Mouse (Mus musculus): ENCODE results near the gene Olfml1. TPM values are rescaled to one million over a fixed set of nuclear protein-coding genes. Genes with fewer than 3 reads are reported as not detected.

Gene Olfml1
- polyA plus RNA-seq, 1 experiment from 2014 or later: 1.4 TPM

DNA sequence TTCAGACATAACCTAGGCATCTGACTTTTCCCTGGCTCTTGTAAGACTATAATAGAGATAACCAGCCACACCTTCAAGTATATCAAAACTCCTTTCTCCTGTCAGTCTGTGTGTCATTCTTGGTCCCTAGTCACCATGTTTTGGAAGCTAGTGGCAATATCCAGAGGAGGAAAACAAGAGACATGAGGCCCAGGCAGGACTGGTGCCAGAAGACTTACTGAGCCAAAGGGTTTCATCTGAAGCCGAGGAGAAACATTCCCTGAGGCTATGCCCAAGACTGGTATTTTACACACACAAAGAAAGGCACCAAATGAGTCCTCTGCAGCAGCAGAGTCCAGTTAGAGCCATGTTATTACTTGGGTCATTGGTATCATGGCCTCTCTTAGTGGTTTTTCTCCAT lies 22.2 kb upstream of the Olfml1 start:
- WGBS: 66% methylated on average over 1 of the region's 1 CpGs
- no peaks in the 10 kb centered on the region for H3K4me1 ChIP-seq (ENCODE audit: control insufficient read depth, insufficient read depth, low read length)
- no peaks in the 10 kb centered on the region for H3K36me3 ChIP-seq (ENCODE audit: control insufficient read depth, insufficient read depth, low read length)
- H3K9me3 ChIP-seq (ENCODE audit: control insufficient read depth, low read length): no peaks in the 10 kb centered on the region
- ATAC-seq (ENCODE audit: low FRiP score, low TSS enrichment): no peak
- H3K27me3 ChIP-seq (ENCODE audit: control insufficient read depth, insufficient read depth, low read length): no peaks in the 10 kb centered on the region
- H3K9ac ChIP-seq (replicated peaks; ENCODE audit: low read length): no peak overlapping the region
- H3K4me2 ChIP-seq (ENCODE audit: low read length): no peak overlapping the region
- no peak for DNase-seq
- H3K27ac ChIP-seq (replicated peaks; ENCODE audit: low read depth, low read length): no peak overlapping the region
- no peak overlapping the region for H3K4me3 ChIP-seq (replicated peaks; ENCODE audit: low read depth, low read length)

DNA sequence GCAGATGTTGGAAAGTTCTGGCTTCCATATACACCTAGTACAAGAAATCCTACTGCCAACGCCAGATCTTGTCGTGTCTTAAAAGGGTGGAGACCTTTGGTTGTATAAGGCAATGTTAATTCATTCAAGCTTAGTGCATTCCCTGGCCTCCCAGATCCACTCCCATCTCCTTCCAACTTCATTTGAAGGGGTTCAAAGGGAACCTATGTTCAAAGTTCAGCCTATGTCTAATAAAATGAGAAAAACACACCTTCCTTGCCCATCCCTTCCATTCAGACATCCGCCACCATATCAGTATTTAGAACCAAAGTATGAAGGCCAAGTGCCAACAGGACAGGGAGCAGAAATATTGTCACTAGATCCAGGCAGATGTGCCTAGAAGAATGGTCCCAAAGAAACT lies 19.4 kb upstream of the Olfml1 start:
- H3K4me3 ChIP-seq (replicated peaks; ENCODE audit: low read depth, low read length): no peak overlapping the region
- DNase-seq: no peak
- no peaks in the 10 kb centered on the region for H3K9me3 ChIP-seq (ENCODE audit: control insufficient read depth, low read length)
- no peaks in the 10 kb centered on the region for H3K36me3 ChIP-seq (ENCODE audit: control insufficient read depth, insufficient read depth, low read length)
- no peak for ATAC-seq (ENCODE audit: low FRiP score, low TSS enrichment)
- WGBS: 93% methylated on average over 3 of the region's 3 CpGs
- no peaks in the 10 kb centered on the region for H3K27me3 ChIP-seq (ENCODE audit: control insufficient read depth, insufficient read depth, low read length)
- no peak overlapping the region for H3K27ac ChIP-seq (replicated peaks; ENCODE audit: low read depth, low read length)
- H3K4me2 ChIP-seq (ENCODE audit: low read length): no peak overlapping the region
- H3K9ac ChIP-seq (replicated peaks; ENCODE audit: low read length): no peak overlapping the region
- no peaks in the 10 kb centered on the region for H3K4me1 ChIP-seq (ENCODE audit: control insufficient read depth, insufficient read depth, low read length)

DNA sequence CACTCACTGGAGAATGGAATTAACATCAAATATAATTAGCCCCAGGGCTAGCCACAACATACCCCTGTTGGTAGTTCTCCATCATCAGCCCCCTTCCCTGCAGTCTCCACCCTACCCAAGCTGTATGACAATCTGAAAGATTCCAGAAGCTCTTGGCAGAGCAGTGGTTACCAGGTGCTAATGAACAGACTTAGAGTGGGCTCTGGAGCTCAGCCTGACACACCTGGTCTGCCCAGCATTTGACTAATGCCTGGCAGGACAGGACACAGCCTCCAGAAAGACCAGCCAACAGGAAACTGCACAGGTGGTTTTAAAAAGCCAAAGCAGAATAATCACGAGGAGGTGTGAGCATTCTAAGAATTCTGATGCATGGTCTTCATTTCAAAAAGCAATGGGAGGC lies 13.8 kb upstream of the Olfml1 start:
- H3K4me1 ChIP-seq (ENCODE audit: control insufficient read depth, insufficient read depth, low read length): no peaks in the 10 kb centered on the region
- H3K9me3 ChIP-seq (ENCODE audit: control insufficient read depth, low read length): 0 out of 2 replicates have a peak, but pooled peaks cover 2% of the 10 kb centered on the region
- no peak for DNase-seq
- no peaks in the 10 kb centered on the region for H3K27me3 ChIP-seq (ENCODE audit: control insufficient read depth, insufficient read depth, low read length)
- no peak overlapping the region for H3K9ac ChIP-seq (replicated peaks; ENCODE audit: low read length)
- no peak for ATAC-seq (ENCODE audit: low FRiP score, low TSS enrichment)
- no peak overlapping the region for H3K27ac ChIP-seq (replicated peaks; ENCODE audit: low read depth, low read length)
- no peak overlapping the region for H3K4me2 ChIP-seq (ENCODE audit: low read length)
- no peak overlapping the region for H3K4me3 ChIP-seq (replicated peaks; ENCODE audit: low read depth, low read length)
- no peaks in the 10 kb centered on the region for H3K36me3 ChIP-seq (ENCODE audit: control insufficient read depth, insufficient read depth, low read length)
- 78% methylated on average over 1 of the region's 1 CpGs for WGBS

DNA sequence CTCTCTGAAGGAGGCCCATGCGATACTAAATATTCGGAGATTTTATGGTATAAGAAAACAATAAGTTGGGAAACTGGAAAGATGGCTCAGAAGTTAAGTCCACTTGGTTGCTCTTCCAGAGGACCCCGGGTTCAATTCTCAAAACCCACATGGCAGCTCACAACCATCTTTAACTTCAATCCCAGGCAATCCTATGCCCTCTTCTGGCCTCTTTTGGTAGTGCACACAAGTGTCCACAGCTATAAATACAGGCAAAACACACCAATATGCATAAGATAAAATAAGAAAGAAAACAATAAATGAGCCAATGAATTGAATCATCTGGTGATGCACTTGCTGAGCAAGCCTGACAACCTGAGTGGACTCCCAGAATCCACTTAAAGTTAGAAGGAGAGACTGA lies 11.3 kb upstream of the Olfml1 start:
- 0 out of 2 replicates have a peak, but pooled peaks cover 2% of the 10 kb centered on the region for H3K9me3 ChIP-seq (ENCODE audit: control insufficient read depth, low read length)
- H3K27ac ChIP-seq (replicated peaks; ENCODE audit: low read depth, low read length): no peak overlapping the region
- no peaks in the 10 kb centered on the region for H3K36me3 ChIP-seq (ENCODE audit: control insufficient read depth, insufficient read depth, low read length)
- H3K9ac ChIP-seq (replicated peaks; ENCODE audit: low read length): no peak overlapping the region
- WGBS: 84% methylated on average over 3 of the region's 3 CpGs
- no peak for DNase-seq
- ATAC-seq (ENCODE audit: low FRiP score, low TSS enrichment): no peak
- no peak overlapping the region for H3K4me3 ChIP-seq (replicated peaks; ENCODE audit: low read depth, low read length)
- no peaks in the 10 kb centered on the region for H3K27me3 ChIP-seq (ENCODE audit: control insufficient read depth, insufficient read depth, low read length)
- H3K4me2 ChIP-seq (ENCODE audit: low read length): no peak overlapping the region
- no peaks in the 10 kb centered on the region for H3K4me1 ChIP-seq (ENCODE audit: control insufficient read depth, insufficient read depth, low read length)

DNA sequence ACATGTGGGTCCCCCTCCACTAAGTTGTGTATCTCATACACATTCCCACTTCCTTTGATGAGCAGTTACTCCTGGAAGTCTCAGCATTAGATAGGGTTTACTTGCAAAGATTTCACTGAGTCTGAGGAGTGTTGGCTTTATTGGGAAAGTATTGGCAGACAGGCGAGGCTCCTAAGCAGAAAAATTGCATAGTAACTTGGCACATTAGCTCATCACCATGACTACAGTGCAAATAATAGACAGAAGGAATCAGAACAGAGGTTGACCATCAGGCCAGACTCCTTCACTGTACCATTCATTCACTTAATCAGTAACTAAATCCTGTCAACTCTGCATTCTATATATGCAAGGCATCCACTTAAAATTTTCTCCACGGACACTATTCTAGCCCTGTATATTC lies 6.6 kb upstream of the Olfml1 start:
- DNase-seq: no peak
- Histone ChIP-seq H3K36me3 (ENCODE audit: control insufficient read depth, insufficient read depth, low read length) (no peaks in the 10 kb centered on the region), H3K9ac (replicated peaks; ENCODE audit: low read length) (no peak overlapping the region), H3K27me3 (ENCODE audit: control insufficient read depth, insufficient read depth, low read length) (no peaks in the 10 kb centered on the region), H3K4me1 (ENCODE audit: control insufficient read depth, insufficient read depth, low read length) (no peaks in the 10 kb centered on the region), H3K4me2 (ENCODE audit: low read length) (no peak overlapping the region), H3K27ac (replicated peaks; ENCODE audit: low read depth, low read length) (no peak overlapping the region), H3K9me3 (ENCODE audit: control insufficient read depth, low read length) (0 out of 2 replicates have a peak, but pooled peaks cover 2% of the 10 kb centered on the region), H3K4me3 (replicated peaks; ENCODE audit: low read depth, low read length) (no peak overlapping the region)
- WGBS: 75% methylated on average over 2 of the region's 2 CpGs
- ATAC-seq (ENCODE audit: low FRiP score, low TSS enrichment): no peak

DNA sequence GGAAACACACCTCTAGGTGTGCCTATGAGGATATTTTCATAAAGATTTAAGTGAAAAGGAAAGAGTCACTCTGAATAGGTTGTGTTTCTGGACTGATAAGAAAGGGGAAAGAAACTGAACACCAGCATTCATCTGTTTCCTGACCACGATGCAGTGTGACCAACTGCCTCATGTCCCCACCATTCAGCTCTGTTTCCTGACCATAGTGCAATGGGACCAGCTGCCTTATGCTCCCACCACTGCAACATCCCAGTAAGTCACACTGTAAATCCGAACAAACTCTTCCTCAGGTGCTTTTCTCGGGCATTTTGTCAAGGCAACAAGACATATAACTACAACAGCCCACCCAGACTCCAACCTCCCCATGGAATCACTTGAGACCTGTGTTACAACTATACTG lies 5.7 kb upstream of the Olfml1 start:
- DNase-seq (no peak), ATAC-seq (ENCODE audit: low FRiP score, low TSS enrichment) (no peak)
- H3K4me2 ChIP-seq (ENCODE audit: low read length): no peak overlapping the region

DNA sequence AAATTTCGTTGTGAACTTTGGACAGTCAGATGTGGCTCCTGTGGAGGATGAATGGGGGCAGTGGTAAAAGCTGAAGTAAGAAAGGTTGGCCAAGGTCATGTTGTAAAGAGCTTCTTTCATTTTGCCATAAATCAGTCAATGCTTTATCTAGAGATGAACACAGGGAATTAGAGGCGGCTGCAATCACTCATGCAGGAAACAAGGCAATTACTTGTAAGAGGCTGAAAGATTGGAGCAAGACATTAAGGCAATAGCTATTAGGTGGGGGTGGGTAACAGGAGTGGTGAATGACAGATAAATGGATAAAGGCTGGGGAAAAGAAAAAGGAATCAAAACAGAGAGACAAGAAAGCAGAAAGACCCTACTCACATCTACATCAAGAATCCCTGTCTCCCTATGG lies 3.5 kb upstream of the Olfml1 start:
- Histone ChIP-seq H3K36me3 (ENCODE audit: control insufficient read depth, insufficient read depth, low read length) (no peaks in the 10 kb centered on the region), H3K27me3 (ENCODE audit: control insufficient read depth, insufficient read depth, low read length) (no peaks in the 10 kb centered on the region), H3K4me2 (ENCODE audit: low read length) (no peak overlapping the region), H3K9me3 (ENCODE audit: control insufficient read depth, low read length) (no peaks in the 10 kb centered on the region), H3K4me1 (ENCODE audit: control insufficient read depth, insufficient read depth, low read length) (no peaks in the 10 kb centered on the region), H3K27ac (replicated peaks; ENCODE audit: low read depth, low read length) (no peak overlapping the region), H3K4me3 (replicated peaks; ENCODE audit: low read depth, low read length) (no peak overlapping the region), H3K9ac (replicated peaks; ENCODE audit: low read length) (no peak overlapping the region)
- no peak for ATAC-seq (ENCODE audit: low FRiP score, low TSS enrichment)
- 55% methylated on average over 2 of the region's 2 CpGs for WGBS
- no peak for DNase-seq

More for the DNA sequence above, 5.7 kb upstream of the Olfml1 start:
- no peaks in the 10 kb centered on the region for H3K4me1 ChIP-seq (ENCODE audit: control insufficient read depth, insufficient read depth, low read length)
- H3K27ac ChIP-seq (replicated peaks; ENCODE audit: low read depth, low read length): no peak overlapping the region
- no peak overlapping the region for H3K9ac ChIP-seq (replicated peaks; ENCODE audit: low read length)
- WGBS: 75% methylated on average over 3 of the region's 3 CpGs
- no peaks in the 10 kb centered on the region for H3K27me3 ChIP-seq (ENCODE audit: control insufficient read depth, insufficient read depth, low read length)
- no peaks in the 10 kb centered on the region for H3K36me3 ChIP-seq (ENCODE audit: control insufficient read depth, insufficient read depth, low read length)
- no peak overlapping the region for H3K4me3 ChIP-seq (replicated peaks; ENCODE audit: low read depth, low read length)
- H3K9me3 ChIP-seq (ENCODE audit: control insufficient read depth, low read length): 0 out of 2 replicates have a peak, but pooled peaks cover 2% of the 10 kb centered on the region

DNA sequence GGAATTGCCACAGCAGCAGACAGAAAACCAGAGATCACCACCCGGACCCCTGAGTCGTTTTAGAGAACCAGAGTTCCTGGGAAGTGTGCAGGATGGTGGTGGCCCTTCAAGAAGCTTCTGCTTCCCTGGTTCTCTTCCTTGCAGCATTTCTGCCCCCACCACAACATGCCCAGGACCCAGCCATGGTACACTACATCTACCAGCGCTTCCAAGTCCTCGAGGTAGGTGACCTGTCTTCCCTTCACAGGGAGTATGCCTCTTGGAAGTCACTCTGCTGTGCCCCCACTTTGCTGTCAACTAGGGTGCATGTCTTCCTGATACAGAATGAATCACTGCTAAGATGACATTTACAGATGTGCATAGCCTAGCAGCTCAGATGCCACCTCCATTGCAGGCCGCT lies 428 bp downstream of the Olfml1 start:
- 81% methylated on average over 5 of the region's 5 CpGs for WGBS

DNA sequence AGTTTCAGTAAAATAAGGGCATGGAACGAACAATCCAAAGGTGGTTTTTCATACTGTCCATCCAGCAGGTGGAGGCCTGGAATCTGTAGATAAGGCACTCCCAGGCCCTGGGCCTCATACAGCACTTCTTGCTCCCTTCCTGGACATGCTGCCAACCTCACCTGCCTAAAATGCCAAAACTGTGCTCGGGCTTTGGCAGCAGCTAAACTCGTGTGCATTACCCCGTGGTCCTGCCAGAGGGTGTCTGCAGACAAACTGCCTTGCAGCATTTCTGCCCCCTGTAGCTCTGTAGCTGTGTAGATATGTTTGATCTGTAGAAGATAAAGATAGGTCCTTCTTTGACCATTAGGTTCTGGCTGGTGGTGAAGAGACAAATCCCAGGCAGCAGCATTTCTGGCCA lies 1.7 kb downstream of the Olfml1 start:
- H3K4me3 ChIP-seq (replicated peaks; ENCODE audit: low read depth, low read length): no peak overlapping the region
- H3K9ac ChIP-seq (replicated peaks; ENCODE audit: low read length): no peak overlapping the region
- WGBS: 79% methylated on average over 4 of the region's 4 CpGs
- H3K4me1 ChIP-seq (ENCODE audit: control insufficient read depth, insufficient read depth, low read length): no peaks in the 10 kb centered on the region
- DNase-seq (no peak), ATAC-seq (ENCODE audit: low FRiP score, low TSS enrichment) (no peak)
- no peaks in the 10 kb centered on the region for H3K36me3 ChIP-seq (ENCODE audit: control insufficient read depth, insufficient read depth, low read length)
- H3K27me3 ChIP-seq (ENCODE audit: control insufficient read depth, insufficient read depth, low read length): no peaks in the 10 kb centered on the region
- no peak overlapping the region for H3K4me2 ChIP-seq (ENCODE audit: low read length)
- no peak overlapping the region for H3K27ac ChIP-seq (replicated peaks; ENCODE audit: low read depth, low read length)
- H3K9me3 ChIP-seq (ENCODE audit: control insufficient read depth, low read length): no peaks in the 10 kb centered on the region

More for the DNA sequence above, 428 bp downstream of the Olfml1 start:
- DNase-seq: no peak
- no peak for ATAC-seq (ENCODE audit: low FRiP score, low TSS enrichment)
- Histone ChIP-seq H3K27ac (replicated peaks; ENCODE audit: low read depth, low read length) (no peak overlapping the region), H3K9ac (replicated peaks; ENCODE audit: low read length) (no peak overlapping the region), H3K27me3 (ENCODE audit: control insufficient read depth, insufficient read depth, low read length) (no peaks in the 10 kb centered on the region), H3K9me3 (ENCODE audit: control insufficient read depth, low read length) (no peaks in the 10 kb centered on the region), H3K4me1 (ENCODE audit: control insufficient read depth, insufficient read depth, low read length) (no peaks in the 10 kb centered on the region), H3K4me2 (ENCODE audit: low read length) (no peak overlapping the region), H3K4me3 (replicated peaks; ENCODE audit: low read depth, low read length) (no peak overlapping the region), H3K36me3 (ENCODE audit: control insufficient read depth, insufficient read depth, low read length) (no peaks in the 10 kb centered on the region)
